Mouse (Mus musculus) bone marrow macrophage, adult 2 months (primary cell): ENCODE results near the gene Zswim5. TPM values are rescaled to one million over a fixed set of nuclear protein-coding genes. Genes with fewer than 3 reads are reported as not detected.
"Not testable (repeated sequence)": the region's sequence is repeated elsewhere in the genome, so short reads cannot be mapped to it uniquely, and the experiment has no call there.

Source experiments
- H3K27ac ChIP-seq: 2 replicates; pipeline ENCODE4 v1.5.1; 2012; ENCODE audit warnings: low read depth, low read length; ENCODE audit not compliant: insufficient read depth
- H3K4me1 ChIP-seq: 2 replicates; pipeline ENCODE4 v1.6.1; 2012; ENCODE audit warnings: low read length; ENCODE audit not compliant: control insufficient read depth, insufficient read depth
- H3K4me3 ChIP-seq: 2 replicates; pipeline ENCODE4 v1.5.1; 2012; ENCODE audit warnings: mild to moderate bottlenecking, low read length, moderate library complexity; ENCODE audit not compliant: insufficient read depth
- CTCF ChIP-seq: IDR thresholded peaks from 2 replicates; pipeline ENCODE4 v1.5.1; 2012; ENCODE audit warnings: low read depth, mild to moderate bottlenecking, low read length, moderate library complexity
- POLR2A ChIP-seq: IDR thresholded peaks from 2 replicates; pipeline ENCODE4 v1.6.1; 2012; ENCODE audit warnings: mild to moderate bottlenecking, low read depth, low read length, borderline replicate concordance
- polyA plus RNA-seq: library from polyadenylated mRNA; stranded (reverse); fragments of >200 nt; gene quantifications from 2 replicates; pipeline ENCODE4 v1.2.4, GENCODE M21; 2012; ENCODE audit not compliant: missing spikeins, insufficient read depth, insufficient read length

The Zswim5 gene
- not detected in 2 replicates for polyA plus RNA-seq

GRCm38 (mm10) chr4:116876995-116877728, at the start of gene Zswim5:
Gene Zswim5, plus strand, starts transcription at chr4:116877376.
- H3K4me1 ChIP-seq = peaks cover 3% of the 10 kb centered on the region; the same call in 1 of the 2 replicates
- H3K27ac ChIP-seq = no peak within 1 kb of the TSS
- peak within 1 kb of the TSS; percentile 74 for H3K4me3 ChIP-seq
- no peak for TF ChIP-seq CTCF
- TF ChIP-seq POLR2A = no peak

GRCm38 (mm10) chr4:116827819-116828218, 49.4 kb upstream of the Zswim5 start:
- no peaks in the 10 kb centered on the region for H3K4me1 ChIP-seq
- no peak overlapping the region for H3K27ac ChIP-seq
- peak; percentile 37 for TF ChIP-seq CTCF
- no peak for TF ChIP-seq POLR2A
- H3K4me3 ChIP-seq = no peak overlapping the region

GRCm38 (mm10) chr4:116829364-116830069, 47.7 kb upstream of the Zswim5 start:
- TF ChIP-seq CTCF = no peak
- TF ChIP-seq POLR2A = no peak

GRCm38 (mm10) chr4:116830070-116830368, 47.2 kb upstream of the Zswim5 start:
- no peak overlapping the region for H3K27ac ChIP-seq
- TF ChIP-seq POLR2A (no peak), CTCF (no peak)
- no peak overlapping the region for H3K4me3 ChIP-seq
- H3K4me1 ChIP-seq = 0 out of 2 replicates have a peak, but pooled peaks cover 3% of the 10 kb centered on the region

More at GRCm38 (mm10) chr4:116829364-116830069, 47.7 kb upstream of the Zswim5 start:
- Histone ChIP-seq H3K27ac (no peak overlapping the region), H3K4me3 (no peak overlapping the region), H3K4me1 (0 out of 2 replicates have a peak, but pooled peaks cover 2% of the 10 kb centered on the region)

GRCm38 (mm10) chr4:116838999-116839398, 38.2 kb upstream of the Zswim5 start:
- no peak for TF ChIP-seq POLR2A
- Histone ChIP-seq H3K27ac (no peak overlapping the region), H3K4me3 (no peak overlapping the region), H3K4me1 (0 out of 2 replicates have a peak, but pooled peaks cover 3% of the 10 kb centered on the region)

GRCm38 (mm10) chr4:116840096-116840495, 37.1 kb upstream of the Zswim5 start:
- H3K4me3 ChIP-seq, H3K27ac ChIP-seq, H3K4me1 ChIP-seq: not testable (repeated sequence)

GRCm38 (mm10) chr4:116840841-116841240, 36.3 kb upstream of the Zswim5 start:
- Histone ChIP-seq H3K4me1 (no peaks in the 10 kb centered on the region), H3K27ac (no peak overlapping the region), H3K4me3 (no peak overlapping the region)
- TF ChIP-seq CTCF = no peak
- TF ChIP-seq POLR2A = no peak

GRCm38 (mm10) chr4:116844324-116844723, 32.9 kb upstream of the Zswim5 start:
- Histone ChIP-seq H3K4me1 (no peaks in the 10 kb centered on the region), H3K4me3 (no peak overlapping the region), H3K27ac (no peak overlapping the region)
- TF ChIP-seq CTCF = no peak
- no peak for TF ChIP-seq POLR2A

- Histone ChIP-seq H3K4me1 (no peaks in the 10 kb centered on the region), H3K27ac (no peak overlapping the region), H3K4me3 (no peak overlapping the region)
- TF ChIP-seq CTCF (no peak), POLR2A (no peak)
Measured at GRCm38 (mm10) chr4:116849901-116850300, 27.3 kb upstream of the Zswim5 start.

- Histone ChIP-seq H3K4me3 (no peak overlapping the region), H3K27ac (no peak overlapping the region), H3K4me1 (no peaks in the 10 kb centered on the region)
- TF ChIP-seq CTCF = no peak
Measured at GRCm38 (mm10) chr4:116854286-116854685, 22.9 kb upstream of the Zswim5 start.
